Mouse (Mus musculus) urinary bladder, postnatal 36 days (tissue): ENCODE data around the gene Ttll6.

Experiments used
- DNase-seq, 2 experiments: peaks; one replicate each; pipeline ENCODE4 v3.0.0; 2022; ENCODE audit warnings: low spot score in 2 of 2, mixed read lengths in 1 of 2

Gene Ttll6

DNA sequence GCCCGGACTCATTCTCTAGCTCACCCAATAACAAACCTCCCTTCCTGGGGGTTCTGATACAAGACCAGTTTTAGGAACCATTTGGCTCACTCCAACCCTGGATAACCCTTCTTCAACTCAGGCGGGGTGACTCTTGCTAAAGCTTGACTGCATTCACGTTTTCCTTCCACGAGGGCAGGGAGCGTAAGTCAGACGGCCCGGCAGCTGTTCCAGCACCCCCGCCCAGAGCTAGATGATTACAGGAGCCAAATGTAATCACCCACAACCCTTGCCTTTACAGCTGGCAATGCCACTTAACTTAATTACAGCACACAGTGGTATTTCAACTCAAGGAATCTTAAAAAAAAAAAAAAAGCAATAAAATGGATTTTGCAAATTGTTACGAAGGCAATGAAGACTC, 34.5 kb downstream of the Ttll6 start:
- DNase-seq = no peak

- DNase-seq = no peak
These were observed 35.4 kb downstream of the Ttll6 start for GRCm38 (mm10) chr11:96169016-96169415.

DNA sequence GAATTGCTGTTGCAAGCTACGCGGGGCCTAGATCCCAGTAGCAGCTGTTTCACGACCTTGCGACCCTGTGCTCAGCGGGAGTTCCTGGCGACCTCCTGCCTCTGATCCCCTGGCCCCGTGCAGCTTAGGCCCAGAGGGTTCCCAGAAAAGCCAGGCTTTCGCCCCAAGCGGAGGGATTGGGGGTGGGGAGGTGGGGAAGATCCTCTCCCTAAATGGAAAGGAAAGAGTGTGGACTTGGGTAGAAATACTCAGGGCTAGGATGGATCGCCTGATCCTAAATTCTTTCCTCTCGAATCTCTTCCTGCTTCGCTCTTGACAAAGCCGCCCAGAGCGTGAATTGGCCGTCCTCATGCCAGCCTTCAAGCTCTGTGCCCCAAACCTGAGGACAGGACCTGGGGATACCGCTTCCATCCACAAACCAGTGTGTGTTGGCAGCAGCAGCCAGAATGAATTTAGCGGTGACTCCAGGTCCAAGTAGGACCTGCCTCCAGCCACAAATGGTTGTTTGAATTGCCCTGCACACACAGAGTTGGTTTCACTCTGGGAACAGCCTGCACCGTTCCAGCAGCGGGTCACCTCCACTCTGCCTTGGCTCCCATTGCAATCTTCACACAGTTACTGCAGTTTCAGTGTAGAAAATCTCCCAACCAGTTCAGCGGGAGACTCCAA, 37.3 kb downstream of the Ttll6 start:
- no peak for DNase-seq

GRCm38 (mm10) chr11:96171601-96172000, 38.0 kb downstream of the Ttll6 start:
- DNase-seq = no peak

DNA sequence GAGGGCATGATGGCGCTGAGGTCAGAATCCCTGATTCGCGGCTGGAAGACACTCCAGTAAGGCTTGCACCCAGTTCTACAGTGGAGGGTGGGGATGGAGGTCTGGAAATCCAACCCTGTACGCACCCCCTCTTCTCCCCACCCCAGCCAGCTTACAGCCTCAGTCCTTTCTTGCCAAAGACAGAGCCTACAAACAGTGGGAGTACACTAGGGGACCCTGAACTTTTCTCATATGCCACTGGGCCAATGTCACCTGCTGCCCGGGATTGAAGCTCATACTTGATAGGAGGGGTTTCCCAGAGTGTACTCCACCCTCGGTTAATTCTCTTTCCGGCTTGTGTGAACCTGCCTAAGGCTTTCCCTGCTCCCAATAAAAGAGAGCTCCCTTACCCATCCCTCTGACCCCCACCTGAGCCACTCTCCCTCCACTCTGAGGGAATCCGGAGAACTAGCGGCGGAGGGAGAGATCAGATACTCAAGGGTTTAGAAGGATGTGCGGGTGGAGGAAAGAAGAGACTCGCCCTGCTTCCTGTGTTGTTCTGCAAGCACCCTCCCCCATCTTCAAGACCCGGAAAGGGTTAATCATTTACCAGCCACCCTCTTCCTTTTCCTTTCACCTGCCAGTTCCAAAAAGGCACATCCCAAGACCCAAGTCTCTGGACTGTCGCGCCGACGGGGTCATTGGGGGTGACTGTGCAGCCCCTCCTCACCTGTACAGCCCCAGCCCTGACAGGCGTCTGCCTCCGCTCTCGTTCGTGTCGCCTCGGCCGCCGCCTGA, 39.1 kb downstream of the Ttll6 start:
- no peak for DNase-seq

- no peak for DNase-seq
These were observed 39.8 kb downstream of the Ttll6 start for GRCm38 (mm10) chr11:96173288-96173840.

- no peak for DNase-seq
These were observed 41.3 kb downstream of the Ttll6 start for GRCm38 (mm10) chr11:96174881-96175280.

DNA sequence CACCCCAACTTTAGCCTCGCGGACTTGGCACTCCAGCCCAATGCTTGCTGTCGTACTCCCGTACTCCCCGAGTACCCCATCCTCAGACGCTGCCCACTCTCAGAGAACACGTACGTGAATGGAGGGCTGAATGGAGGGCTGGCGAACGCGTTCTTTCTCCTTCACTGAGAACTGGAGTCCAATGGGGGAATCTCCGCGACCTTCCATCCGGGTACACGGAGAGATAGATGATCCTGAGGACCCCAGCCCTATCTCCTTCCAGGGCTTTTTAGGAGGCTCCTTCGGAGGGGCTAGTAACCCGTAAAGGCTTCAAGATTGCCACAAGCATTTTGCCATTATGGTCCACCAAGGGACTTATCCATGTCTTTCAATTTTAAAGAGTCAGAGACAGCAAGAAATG, 41.9 kb downstream of the Ttll6 start:
- DNase-seq = no peak

- DNase-seq = no peak
These were observed 42.5 kb downstream of the Ttll6 start for GRCm38 (mm10) chr11:96175951-96176530.

GRCm38 (mm10) chr11:96176841-96177240, 43.3 kb downstream of the Ttll6 start:
- no peak for DNase-seq

- DNase-seq = no peak
These were observed 44.1 kb downstream of the Ttll6 start for GRCm38 (mm10) chr11:96177546-96178174.

DNA sequence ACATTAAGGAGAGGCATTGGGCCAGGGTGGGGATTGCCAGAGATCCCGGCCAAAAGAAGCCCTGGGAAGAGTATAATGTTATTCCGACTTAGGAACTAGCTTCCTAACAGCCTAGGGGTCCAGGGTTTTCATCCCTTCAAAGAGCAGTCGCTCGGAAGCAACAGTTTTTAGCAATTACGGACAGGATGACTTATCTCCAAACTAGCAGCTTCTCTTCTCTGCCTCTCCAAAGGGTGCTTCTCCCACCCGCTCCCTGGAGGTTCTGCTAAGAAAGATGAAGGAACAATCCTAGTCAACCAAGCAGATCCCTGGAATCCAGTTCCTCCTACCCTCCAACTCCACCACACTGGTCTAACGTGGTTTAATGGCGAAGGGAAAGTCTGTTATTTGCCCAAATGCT, 44.8 kb downstream of the Ttll6 start:
- no peak for DNase-seq

DNA sequence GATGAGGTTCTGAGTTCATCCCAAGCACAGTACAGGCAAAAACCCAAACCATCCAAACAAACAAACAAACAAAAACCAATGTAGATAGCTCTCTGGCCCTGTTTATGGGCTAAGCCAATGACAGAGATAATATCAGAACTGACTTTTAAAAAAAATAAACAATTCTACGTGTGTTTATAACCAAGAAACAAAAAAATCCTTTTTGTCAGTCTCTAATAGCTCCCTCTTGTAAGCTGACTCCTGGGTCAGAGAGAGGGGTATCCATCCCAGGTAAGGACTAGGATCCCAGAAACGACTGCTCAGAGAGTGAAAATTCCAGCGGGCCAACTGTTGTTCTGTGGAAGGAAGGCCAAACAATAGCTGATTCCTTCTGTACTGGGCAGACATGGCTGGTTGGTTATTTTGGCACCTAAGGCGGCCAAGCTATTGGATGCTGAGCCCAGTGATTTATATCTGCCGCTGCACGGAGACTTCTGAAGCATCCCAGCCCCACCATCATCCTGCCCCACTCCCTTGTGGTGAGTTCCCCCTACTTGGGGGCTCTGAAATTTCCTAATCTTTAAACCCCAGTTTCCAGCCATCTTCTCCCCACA, 45.4 kb downstream of the Ttll6 start:
- DNase-seq = no peak

DNA sequence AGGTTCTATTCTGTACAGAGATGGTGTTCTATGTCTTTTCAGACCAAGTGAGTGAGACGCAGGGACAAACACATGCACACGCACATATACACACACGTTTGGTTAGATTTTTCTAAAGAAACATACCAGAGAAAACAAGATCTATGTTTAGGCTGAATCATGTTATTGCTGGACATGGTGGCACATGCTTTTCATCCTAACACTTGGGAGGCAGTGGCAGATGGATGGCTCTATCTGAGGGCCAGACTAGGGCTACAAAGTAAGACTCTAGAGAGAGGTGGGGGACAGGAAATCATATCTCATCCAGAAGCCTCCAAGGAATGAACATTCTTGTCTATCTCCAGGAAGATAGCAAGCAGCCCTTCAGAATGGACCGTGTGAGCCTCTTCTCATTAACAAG, 47.5 kb downstream of the Ttll6 start:
- no peak for DNase-seq

GRCm38 (mm10) chr11:96184233-96184632, 50.6 kb downstream of the Ttll6 start:
- no peak for DNase-seq

DNA sequence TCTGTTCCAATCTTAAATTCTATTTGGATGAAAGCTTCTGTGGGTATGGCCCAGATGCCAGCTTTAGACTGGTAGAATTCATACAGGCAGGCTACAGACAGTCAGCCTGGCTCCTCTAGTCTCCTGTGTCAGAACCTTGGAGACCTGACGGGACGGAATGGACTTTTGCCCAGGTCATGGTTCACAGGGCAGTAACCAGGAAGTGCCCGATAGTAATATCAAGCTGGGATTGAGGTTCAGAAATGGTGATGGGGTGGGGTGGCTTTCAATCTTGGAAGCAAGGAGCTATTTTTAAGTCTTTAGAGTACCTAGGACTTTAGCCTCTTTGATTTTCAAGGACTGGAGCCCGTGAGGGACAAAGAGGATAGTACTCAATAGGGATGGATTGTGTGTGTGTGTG, 53.7 kb downstream of the Ttll6 start:
- DNase-seq = no peak

- DNase-seq = no peak
These were observed 56.4 kb downstream of the Ttll6 start for GRCm38 (mm10) chr11:96189810-96190522.

DNA sequence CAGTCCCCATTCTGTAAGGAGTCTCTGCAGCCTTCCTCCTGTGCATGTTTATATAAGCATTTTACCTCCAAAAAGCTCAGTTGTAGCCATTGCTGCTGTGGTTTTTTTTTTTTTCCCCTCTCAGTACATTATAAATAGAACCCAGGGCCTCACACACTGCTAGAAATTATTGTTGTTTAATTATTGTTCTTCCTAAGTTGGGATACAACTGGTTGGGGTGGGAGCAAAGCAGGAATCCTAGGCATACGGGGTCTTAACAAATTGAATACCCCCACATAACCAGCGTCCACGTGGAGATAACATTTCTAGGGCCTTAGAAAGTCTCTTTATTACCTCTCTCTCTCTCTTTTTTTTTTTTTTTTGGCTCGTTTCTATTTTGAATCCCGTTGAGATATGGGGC, 57.5 kb downstream of the Ttll6 start:
- DNase-seq = no peak

- peak in 1 of 2 experiments; percentile 54 for DNase-seq
These were observed 60.2 kb downstream of the Ttll6 start, which contains the start of gene Hoxb13 for GRCm38 (mm10) chr11:96193521-96194400. Hoxb13 (plus strand) TSS chr11:96194316.

GRCm38 (mm10) chr11:96194401-96194710, 60.8 kb downstream of the Ttll6 start:
- no peak for DNase-seq
